Mouse (Mus musculus) embryo, embryonic 9.5 days (tissue): ENCODE measurements around the gene Rasal2.
A peak's percentile ranks its signal among the peaks of the same experiment; 100 is the strongest.

Experiments
- DNase-seq: peaks from one replicate; pipeline ENCODE4 v3.0.0-alpha.2; 2017; ENCODE audit errors: extremely low spot score

Rasal2 gene

DNA sequence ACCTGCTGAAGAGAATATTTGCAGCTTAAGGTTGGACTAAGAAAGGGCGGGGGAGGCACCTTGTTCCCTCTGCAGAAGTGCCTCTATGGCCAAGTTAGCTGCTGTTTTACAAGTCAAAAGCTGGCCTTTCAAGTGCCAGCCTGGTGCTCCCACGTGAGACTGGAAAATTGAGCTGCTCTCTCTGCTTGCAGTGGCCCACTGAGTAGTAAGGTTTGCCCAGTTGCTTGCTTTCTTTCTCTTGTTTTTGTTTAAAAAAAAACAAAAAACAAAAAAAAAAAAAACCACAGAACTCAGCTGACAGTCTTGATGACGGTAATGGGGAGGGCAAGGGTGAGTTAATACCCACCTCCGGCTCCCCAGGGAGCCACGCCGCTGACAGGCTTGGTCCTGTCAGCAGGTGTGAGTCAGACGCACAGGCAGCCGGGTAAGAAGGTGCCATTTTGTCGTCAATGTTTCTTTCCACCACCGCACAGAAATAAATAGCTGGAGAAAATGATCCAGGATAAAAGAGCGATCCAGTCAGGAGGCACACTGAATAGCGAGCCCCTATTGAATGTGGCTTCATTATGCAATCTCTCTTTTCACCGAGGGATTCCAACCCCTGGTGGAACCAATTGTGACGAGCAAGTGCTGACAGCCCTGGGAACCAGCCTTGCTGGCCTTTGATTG is 27.7 kb upstream of the Rasal2 start:
- peak; percentile 60 for DNase-seq

DNA sequence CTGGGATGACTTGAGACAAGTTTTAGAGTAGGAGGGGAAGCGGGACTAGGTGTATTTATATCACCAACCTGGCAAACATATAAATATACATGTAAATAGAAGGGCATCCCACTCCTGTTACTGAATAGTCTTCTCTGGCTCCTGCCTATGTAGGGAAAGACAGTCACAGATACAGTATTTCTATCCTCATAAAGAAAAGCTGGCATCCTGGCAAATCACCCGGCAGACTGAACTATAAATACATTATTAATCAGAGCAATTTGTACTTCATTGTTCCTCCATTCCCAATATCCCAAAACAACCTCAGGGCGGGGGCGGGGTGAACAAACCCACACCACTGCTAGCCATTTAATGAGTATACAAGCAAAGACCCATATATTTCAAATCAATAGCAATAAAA is 26.7 kb upstream of the Rasal2 start:
- DNase-seq = no peak

DNA sequence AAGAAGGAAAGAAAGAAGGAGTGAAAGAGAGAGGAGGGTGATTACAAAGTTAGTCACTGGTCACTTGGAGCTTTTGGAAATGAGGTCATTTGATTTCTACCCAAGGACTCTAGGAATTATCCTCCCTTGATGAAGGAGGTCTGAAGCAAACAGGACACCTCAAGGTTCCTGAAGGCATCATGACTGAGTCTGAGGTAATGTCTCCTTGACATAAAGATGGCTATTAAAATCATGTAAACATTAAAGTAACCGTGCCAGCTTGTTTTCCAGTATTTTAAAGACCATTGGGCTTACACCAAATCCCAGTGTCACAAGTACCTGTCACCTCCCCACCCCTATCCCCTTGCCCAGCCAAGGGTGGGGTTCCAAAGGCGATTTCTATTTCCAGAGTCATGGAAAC is 25.9 kb upstream of the Rasal2 start:
- DNase-seq = no peak

DNA sequence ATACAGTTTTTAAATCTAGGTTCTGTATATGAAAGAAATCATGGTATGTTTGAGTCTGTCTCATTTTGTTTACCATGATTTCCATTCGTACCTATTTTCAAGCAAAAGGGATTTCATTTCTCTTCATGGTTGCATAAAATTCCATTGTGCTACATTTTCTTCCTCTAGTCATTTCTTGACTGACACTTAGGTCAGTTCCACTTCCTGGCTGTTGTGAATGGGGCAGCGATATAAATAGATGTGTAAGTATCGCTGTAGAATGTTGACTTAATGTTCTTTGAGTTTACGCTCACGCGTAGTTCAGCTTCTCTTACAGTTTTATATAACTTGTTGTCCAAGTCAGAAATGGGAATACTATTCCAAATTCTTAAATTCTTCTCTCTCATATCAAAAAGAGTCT is 23.5 kb upstream of the Rasal2 start:
- DNase-seq = no peak

DNA sequence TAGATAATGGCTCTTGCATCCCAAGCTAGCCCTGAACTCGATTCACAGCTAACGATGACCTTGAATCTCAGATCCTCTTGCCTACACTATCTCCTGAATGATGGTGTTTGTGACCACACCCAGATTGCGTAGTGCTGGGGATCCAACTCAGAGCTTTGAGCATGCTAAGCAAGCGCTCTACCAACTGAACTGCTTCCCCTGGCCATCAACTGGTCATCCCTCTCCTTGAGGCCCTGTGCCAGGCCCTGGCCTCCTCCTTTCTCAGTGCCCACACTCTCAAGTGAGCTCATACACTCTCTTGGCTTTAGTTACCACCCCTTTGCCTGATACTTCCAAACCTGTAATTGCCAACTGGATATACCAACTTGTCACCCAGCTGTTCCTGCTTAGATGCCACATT is 22.0 kb upstream of the Rasal2 start:
- no peak for DNase-seq

DNA sequence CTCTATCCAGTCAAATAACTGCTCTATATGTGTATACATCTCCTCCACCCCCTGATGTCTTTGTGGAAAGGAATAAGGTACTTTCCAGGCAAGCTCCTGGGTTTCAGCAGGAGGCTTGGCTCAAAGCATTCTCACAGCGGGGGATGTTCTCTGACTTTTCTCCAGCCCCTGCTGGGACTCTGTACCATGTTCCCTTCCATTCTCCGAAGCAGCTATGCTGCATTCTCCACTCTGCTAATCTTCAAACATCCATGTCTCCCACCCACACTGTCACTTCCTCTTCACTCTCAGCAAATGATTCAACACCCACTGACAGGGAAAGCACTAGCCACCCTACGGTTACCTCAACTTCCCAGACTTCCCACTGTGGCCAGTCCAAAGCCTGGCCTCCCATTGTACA is 20.9 kb upstream of the Rasal2 start:
- DNase-seq = no peak

DNA sequence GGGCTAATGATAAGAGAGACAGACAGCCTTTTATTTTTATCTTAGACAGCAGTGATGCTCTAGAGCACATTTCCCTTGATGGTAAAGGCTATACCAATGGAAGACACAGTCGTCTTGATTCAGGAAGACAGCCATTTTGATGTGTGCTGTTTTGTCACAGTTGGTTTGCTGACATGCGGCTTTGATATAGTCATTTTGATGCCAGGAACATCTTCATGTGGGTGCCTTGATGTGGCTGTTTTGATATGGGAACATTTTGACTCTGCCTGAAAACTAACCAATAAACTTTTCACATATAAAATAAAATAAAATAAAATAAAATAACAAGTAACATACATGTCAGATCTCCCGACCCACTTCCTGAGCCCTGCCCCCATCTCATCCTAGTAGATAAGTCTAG is 16.0 kb upstream of the Rasal2 start:
- no peak for DNase-seq

DNA sequence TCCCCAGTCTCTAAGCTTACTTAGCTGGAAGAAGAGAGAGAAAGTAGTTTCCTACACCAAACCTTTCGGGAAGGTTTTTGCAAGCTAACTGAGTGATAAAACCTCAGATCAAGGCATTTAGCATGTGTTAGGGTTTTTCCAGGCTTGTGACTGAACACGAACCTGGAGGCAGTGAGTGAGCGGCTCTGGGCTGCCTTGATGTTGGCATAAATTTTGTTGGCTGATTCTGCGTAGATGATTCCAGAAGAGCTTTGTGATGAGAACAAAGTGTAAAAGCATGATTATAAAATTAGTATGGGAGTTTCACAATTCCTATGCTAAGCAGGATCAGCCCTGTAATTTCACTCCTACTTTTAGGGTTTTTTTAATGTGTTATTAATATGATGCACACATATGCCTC is 15.2 kb upstream of the Rasal2 start:
- DNase-seq = no peak

DNA sequence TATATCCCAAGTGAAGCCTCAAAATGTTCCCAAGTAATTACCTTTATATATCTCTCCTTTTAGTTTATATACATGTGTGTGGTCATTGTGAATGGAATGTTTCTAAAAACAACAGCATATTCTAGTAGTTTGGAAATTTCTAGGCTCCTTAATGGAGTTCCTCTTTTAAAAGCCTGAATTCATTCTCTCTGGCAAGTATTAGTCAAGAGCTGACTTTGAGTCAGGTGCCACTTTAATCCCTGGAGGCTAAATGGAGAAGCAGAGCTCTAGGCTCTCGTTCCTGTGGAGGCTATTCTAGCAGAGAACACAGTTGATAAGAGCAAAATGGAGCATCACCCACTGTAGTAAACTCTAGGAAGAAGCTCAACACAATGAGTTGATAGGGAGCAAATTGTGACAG is 14.5 kb upstream of the Rasal2 start:
- no peak for DNase-seq

DNA sequence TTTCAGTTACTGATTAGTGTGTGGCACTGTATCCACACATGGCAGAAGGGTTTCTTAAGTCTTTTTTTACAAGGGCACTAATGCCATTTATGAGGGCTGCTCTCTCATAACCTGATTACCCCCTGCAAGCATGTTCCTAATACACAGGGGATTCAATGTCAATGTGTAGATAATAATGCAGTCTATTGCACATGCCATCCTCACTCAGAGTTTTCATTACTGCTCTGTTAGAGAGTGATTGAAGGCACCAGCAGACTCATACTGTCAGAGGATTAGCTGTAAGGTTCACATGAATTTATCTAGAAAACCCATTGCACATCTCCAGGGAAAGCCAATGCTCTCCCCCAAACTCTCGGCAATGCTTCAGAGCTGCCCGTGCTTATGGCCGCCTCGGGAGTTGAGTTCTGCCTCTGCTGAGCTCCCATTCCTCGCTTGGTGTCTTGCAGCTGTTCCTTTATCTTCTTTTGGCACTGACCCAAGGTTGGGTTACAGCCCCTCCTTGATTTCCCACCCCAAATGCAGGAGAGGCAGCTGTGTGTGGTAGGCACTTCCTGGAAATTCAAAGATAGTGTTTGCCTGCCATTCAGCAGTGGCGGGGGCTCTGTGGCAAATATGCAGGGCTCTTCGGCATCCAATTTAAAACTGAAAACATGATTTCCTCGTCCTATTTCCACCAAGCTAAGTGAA is 13.5 kb upstream of the Rasal2 start:
- no peak for DNase-seq

DNA sequence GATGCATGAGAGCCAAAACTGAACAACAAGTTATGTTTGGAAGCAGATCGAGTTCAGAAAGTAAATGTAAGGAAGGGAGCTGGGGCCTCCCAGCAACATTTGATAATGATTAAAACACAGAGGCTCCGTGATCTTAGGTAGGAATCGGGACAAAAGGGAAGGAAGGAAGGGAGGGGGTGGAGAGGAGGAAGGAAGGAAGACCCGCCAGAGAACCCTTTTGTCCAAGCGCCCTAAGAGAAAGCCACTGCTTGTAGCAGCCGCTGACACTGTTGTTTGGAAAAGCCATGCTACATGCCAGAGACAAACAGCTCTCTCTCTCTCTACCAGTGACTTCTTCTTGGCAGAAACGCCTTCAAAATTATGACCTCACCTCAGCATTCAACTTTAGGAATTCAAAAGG is 5.5 kb upstream of the Rasal2 start:
- DNase-seq = no peak

DNA sequence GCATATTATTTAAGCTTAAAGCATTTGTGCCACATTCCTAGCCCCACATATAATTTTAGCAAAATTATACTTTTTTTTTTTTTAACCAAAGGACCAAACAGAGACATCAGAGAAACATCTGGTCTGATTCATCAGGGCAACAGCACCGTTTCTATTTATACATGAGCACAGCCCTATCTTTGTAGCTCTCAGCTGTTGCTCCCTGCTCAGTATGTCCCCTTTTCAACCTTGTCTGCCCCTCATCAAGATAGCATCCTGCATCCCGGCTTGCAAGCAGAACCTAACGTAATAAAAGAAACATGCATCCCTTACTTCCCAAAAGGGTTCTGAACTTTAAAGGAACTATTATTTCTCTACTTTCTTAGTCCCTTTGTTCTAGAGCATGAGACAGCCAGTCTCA is 5.0 kb upstream of the Rasal2 start:
- DNase-seq = no peak

DNA sequence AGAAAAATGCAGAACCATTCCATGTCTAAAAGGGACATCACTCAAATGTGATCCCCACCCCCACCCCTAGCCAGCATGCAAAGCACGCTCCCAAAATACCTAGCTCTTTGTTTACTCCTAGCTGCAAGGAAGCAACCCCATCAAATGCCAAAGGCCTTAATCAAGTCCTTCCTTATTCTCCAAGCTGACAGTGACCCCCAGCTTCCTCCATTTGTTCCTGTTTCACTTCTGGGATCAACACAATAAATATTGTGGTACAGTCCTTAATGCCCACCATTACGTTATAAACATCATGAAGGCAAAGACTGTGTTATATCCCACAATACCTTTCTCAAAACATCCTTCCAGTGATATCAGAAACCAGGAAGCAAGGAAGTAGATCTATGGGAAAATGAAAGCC is 4.2 kb upstream of the Rasal2 start:
- DNase-seq = no peak

DNA sequence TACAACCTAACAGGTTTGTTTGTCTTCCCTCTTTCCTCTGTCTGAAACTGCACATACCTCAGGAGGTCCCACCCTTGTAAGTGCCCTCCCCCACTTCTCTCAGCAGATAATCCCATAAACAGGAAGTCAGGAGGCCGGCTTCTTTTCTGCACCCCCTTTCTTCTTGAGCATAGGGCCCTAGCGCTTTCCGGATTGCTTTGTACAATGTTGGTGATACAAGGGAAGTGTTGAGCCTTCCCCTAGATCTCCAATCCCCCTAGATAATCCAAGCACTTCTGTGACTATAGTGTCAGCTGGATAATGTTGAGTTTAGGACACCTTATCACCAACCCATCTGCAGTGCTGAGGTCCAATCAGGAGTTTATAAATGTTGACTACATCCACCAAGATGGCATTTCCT is 3.4 kb upstream of the Rasal2 start:
- DNase-seq = no peak

DNA sequence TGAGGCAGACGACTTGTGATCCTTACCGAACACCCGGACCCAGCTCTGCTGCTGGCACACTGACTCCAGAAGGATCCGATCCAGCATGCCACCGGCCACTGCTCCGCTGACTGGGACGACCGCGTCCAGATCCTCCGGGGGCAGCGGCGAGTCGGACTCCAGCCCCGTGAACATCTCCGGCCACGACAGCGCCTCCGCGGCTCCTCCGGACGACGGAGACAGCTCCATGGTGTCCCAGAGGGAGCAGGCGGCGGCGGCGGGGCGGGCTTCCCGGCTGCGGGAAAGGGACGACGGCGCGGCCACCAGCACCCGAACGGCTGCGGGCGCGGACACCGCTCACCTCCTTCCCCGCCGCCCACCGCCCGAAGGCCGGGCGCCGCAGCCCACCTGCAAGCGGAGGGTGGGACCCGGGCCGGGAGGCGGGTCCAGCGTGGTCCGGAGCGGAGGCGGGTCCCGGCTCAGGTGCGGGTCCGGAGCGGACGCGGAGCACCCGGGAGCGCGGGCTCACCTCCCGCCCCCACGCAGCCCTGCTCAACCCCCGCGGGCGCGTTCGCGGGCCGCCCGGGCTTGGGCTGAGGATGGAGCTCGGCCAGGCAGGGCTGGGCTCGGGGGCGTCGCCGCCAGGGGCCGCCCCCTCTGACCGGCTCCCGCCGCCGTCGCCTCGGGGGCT is 549 bp downstream of the Rasal2 start:
- peak; percentile 73 for DNase-seq

DNA sequence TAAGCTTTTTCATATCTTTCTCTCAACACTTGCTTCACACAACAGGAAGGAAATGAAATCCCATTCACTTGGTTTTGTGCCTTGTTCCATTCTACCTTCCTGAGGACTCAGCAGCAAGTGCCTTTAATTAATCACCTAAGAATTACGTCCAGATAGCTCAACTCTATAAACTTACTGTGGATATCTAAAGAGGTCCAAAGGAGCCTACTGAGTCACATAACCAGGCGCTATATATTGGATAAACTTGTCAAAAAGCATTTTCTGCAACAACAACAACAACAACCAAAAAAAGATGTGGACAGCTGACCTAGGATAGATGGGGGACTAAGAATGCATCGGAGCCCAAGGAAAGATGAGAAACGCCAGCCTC is 1.1 kb downstream of the Rasal2 start:
- DNase-seq = peak; percentile 9

DNA sequence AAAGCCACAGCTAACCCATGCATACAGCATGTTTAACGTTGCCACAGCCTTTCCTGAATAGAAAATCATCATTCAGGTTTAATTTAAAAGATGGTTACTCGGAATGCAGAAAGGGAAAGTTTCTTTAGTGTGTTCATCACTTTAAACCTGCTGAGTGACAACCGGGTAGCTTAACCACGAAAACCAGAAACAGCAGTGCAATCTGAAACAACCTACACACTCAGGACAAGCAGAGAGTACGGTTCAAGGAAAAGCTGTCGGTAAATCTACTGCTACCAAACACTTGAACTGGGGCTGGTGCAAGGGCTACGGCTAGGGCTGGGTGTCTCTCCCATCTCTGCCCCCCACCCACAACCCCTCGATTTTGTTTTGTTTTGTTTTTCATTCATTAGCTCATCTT is 1.5 kb downstream of the Rasal2 start:
- DNase-seq = no peak

DNA sequence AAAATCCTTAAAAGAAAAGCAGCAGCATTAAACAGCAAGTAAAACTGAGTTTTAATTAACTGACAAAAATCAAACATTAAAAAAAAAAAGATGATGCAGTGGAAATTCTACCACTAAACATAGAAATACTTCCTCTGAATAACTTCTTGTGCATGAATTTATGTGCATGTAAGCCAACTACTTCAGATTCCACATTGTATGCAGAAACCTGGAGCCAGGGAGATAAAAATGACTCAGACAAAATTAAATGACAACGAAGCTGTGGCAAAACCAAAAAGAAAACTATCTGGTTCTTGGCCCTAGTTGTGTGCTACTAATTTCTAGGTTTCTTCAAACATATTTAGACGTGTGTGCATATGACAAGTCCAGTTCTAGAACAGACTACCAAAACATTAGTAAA is 2.7 kb downstream of the Rasal2 start:
- DNase-seq = no peak

DNA sequence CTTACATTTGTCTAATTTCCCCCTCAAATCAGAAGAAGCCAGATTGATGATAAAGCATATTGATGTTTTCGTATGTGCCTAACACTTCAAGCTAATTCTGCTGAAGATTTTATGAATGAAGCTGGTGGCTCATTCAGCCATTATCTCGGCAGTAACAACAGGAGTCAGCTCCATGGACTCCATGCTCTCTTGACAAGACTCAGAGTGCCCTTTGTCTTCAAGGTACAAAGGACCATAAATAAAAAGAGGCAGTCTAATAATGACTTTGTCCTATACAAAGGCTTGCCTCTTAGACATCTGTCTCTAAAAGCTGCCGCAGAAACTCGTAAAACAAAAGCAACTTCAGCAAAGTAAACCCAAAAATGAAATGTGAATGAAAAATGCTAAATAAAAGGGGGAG is 24.4 kb downstream of the Rasal2 start:
- peak; percentile 24 for DNase-seq

DNA sequence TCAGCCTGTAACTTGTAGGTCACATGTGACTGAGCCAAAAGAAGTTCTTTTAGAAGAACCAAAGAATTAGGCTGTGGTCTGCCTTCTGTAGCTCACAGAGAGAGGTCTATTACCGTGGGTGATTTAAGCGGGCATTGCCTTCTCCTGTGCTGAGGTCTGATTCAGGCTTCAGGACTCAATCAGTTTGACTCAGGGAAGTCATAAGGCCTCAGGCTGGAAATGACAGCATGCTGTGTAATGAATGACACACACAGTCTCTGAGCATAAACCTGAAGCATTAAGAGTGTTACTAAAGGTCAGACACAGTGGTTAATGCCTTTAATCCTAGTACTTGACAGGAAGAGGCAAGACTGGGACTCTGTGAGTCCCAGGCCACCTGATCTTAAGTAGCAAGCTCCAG is 31.7 kb downstream of the Rasal2 start:
- DNase-seq = no peak

DNA sequence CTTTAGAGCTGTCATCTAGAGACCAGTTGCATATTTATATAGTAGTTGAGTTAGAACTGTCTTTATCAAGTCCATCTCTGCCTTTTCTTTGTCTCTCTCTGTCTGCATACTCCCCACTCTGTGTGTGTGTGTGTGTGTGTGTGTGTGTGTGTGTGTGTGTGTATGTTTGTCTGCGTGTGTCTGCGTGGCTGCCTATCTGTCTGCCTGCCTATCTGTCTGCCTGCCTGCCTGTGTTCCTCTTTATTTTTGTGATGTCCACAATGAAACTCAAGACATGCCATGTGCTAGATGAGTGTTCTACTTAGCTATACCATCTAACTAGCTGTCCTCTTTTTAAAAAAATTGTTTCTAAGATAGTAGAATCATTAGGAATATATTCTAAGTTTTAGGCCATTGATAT is 42.0 kb downstream of the Rasal2 start:
- no peak for DNase-seq

DNA sequence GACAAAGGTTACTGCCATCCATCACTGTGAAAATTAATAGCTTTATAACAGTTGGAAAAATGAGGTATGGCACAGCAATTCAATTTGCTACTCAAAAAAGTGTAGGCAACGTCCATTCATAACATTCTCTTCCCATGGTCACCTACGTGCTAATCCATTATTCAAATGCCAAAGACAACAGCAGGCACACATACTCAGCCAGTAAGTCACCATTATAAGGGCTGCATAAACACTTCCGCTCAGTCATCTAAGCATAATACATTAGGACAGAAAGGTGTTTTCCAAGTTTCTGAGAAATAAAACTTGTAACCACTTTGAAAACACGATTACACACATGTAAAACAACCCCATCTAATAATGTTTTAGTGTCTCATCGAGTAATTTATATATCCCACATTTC is 44.1 kb downstream of the Rasal2 start:
- no peak for DNase-seq

DNA sequence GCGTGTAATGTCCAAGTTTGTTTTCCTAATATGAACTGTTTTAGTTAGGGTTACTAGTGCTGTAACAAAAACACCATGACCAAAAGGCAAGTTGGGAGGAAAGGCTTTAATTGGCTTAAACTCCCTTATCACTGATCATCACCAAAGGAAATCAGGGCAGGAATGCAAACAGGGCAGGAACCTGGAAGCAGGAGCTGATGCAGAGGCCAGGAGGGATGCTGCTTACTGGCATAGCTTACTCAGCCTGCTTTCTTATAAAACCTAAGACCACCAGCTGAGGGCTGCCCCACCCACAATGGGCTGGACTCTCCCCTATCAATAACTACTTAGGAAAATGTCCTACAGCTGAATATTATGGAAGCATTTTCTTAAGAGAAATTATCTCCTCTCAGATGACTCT is 65.7 kb downstream of the Rasal2 start:
- DNase-seq = no peak

DNA sequence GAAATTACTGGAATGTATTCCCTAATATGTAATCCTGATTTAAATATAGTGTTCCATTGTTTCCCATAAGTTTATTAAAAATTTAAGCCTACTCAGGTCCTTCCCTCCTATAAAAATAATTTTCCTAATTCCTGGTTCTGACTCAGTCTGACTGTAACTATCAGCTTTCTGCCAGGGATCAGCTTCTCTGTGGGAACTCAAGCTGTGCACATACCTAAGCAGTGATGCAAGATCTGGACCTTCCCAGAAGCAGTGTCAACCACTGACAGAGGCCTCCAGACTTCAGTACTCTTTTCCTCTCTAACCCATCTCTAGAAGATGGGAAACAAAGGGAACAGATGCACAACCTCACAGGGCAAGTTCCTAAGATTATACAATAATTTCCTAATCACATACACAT is 68.9 kb downstream of the Rasal2 start:
- DNase-seq = no peak
